Mouse (Mus musculus) CH12F3 (cell line): Measurements from ENCODE around the gene Krt23.

Source experiments
- in situ Hi-C: fragments of 300-500 bp; cut with MboI; formaldehyde crosslinking; loops from 2 replicates; pipeline ENCODE4 v1.14.3; 2020; ENCODE audit warnings: low sequenced_read_pairs

Krt23 gene

GRCm38 (mm10) chr11:99492733-99493573 is at the start of gene Krt23:
Krt23 (minus strand) TSS chr11:99493137.
- in situ Hi-C loops, result no loop called here

GRCm38 (mm10) chr11:99539721-99540120 is 46.8 kb upstream of the Krt23 start:
- in situ Hi-C loops, result no loop called here

- in situ Hi-C loops, result no loop called here
These were observed 28.4 kb upstream of the Krt23 start, which contains the start of gene Krt39 for GRCm38 (mm10) chr11:99521288-99521860. Krt39 (minus strand) TSS chr11:99521338.

DNA sequence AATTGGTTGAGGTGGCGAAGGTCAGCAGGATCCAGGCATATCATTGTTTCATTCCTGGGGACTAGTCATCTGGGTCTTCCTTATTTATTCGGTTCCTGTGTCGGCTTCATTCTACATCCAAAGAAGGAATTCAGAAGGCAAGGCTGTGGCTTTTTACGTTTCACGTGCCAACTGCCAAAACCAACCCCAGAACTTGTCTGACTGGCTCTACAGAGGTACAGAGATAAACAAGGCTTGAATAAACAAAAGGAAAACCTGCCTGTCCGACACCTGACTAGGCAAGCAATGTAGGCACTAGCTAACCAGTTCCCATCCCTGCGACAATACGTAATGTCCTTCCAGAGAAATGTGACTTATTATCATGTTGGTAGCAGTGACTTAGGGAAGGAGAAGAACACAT is 21.2 kb upstream of the Krt23 start:
- in situ Hi-C loops, result no loop called here

GRCm38 (mm10) chr11:99500095-99500805 is 7.3 kb upstream of the Krt23 start:
- in situ Hi-C loops, result no loop called here

- in situ Hi-C loops, result no loop called here
These were observed 3.5 kb upstream of the Krt23 start for GRCm38 (mm10) chr11:99496460-99496859.

DNA sequence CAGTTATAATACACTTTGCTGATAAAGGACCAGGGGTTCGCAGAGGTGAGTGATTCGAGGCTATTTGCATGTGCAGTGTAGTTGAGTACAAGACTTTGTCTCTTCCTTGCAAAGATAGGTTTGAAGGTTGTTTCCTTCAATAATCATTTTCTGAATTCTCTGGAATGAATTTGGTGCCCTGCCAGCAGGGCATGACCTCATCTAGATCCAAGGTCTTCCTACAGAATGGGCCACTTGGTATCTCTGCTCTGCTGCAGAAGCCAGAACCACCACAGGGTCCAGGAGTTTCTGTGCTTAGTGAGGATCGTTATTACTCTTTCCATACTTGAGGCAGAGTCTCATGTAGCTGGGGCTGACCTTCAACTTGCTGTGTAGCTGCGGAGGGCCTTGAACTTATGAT is 1.8 kb upstream of the Krt23 start:
- in situ Hi-C loops, result no loop called here

- in situ Hi-C loops, result no loop called here
These were observed 575 bp upstream of the Krt23 start for GRCm38 (mm10) chr11:99493574-99493850.

GRCm38 (mm10) chr11:99491040-99491439 is 1.9 kb downstream of the Krt23 start:
- in situ Hi-C loops, result no loop called here

GRCm38 (mm10) chr11:99490624-99491023 is 2.3 kb downstream of the Krt23 start:
- in situ Hi-C loops, result no loop called here

DNA sequence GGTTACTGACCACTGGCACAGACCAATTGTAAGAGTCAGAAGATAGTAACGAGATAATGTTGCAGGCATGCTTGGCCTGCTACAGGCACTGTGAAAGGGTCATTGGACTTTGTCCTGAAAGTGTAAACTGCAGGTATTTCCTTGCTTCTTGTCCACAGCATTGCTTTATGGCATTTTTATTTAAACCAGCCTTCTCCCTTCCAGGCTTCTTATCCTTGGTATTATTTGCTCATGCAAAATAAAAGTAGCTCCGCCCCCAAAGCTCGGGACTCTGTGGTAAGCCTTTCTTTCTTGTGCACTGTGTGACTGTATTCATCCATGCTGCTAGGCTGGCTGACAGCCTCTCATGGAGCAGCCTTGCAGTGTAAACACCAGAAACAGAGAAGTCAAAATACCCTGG is 3.7 kb downstream of the Krt23 start:
- in situ Hi-C loops, result no loop called here

DNA sequence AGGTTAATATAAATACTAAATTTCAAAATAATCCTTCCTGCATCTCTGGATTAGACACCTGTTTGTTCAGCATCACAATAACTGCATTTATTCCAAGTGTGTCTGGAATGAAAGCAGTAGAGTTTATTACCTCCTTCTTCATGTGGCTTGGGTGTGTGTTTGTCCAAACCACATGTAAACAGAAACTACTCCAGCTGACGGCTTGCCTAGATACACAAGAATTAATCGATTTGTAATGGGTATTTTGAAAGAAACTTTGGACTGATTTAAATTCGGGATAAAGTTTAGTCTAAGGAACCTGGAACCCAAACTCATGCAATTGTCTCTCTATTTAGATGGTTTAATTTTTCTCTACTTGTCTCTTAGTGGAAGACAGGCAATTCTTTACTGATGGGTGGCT is 18.0 kb downstream of the Krt23 start:
- in situ Hi-C loops, result no loop called here

DNA sequence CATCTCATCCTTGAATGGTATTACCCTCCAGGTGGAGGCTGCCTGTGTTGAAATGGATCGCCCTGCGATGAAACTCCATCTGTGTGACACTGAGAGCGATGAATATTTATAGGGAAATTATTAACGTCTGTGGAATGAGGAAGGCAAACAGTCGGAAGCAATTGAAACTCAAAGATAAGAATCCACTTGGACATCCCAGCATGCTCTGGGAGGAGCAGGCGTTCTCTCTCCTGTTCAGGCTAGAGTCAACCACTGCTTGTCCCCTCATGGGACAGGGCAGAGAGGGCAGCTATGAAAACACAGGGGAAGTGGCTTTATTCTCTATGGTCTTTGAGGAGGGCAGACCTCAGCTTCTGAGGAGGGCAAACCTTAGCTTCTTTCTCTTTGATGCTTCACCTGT is 19.5 kb downstream of the Krt23 start:
- in situ Hi-C loops, result no loop called here

- in situ Hi-C loops, result no loop called here
These were observed 20.5 kb downstream of the Krt23 start for GRCm38 (mm10) chr11:99472405-99472804.

DNA sequence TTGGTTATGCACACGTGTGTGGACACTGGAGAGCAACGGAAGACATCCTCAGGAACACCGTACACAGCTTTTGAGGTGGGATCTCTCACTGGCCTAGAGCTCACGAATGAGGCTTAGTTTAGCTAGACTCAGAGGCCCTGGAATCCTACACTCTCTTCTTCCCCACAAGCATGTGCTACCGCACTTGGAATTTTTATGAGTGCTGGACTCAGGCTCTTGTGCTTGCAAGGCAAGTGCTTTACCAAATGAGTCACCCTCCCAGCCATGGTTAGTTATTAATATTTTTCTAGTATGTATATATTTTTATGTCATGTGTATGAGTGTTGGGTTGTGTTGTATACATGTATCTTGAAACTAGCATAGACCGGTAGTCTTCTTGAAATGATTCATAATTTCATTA is 21.0 kb downstream of the Krt23 start:
- in situ Hi-C loops, result no loop called here

GRCm38 (mm10) chr11:99469228-99469627 is 23.7 kb downstream of the Krt23 start:
- in situ Hi-C loops, result loop anchor here (10.0 kb wide), 1 partner anchor 826 kb away; no protein-coding TSS in a partner anchor

- in situ Hi-C loops, result loop anchor here (10.0 kb wide), 1 partner anchor 826 kb away; no protein-coding TSS in a partner anchor
These were observed 24.4 kb downstream of the Krt23 start for GRCm38 (mm10) chr11:99468566-99468965.

DNA sequence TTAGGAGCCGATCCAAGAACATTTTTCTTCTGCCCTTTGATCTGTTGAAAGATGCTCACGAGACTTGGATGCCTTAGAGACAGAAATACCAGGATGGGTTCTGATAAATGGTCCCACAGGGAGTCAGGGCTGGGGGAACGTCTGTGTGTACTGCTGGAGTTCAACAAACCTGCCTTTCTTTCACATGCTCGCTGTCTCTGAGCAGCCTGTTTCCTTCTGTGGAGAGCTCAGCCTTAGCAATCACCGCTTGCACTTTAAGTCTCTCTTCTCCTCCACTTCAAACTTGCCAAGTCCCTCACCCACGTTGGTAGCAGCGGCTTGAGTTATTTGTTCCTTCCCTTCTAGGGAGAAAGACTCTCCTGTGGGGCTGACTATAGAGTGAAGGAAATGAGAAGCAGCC is 26.6 kb downstream of the Krt23 start:
- in situ Hi-C loops, result loop anchor here (10.0 kb wide), 1 partner anchor 828 kb away; no protein-coding TSS in a partner anchor

- in situ Hi-C loops, result loop anchor here (10.0 kb wide), 1 partner anchor 830 kb away; no protein-coding TSS in a partner anchor
These were observed 28.1 kb downstream of the Krt23 start for GRCm38 (mm10) chr11:99464836-99465235.

GRCm38 (mm10) chr11:99463155-99463554 is 29.8 kb downstream of the Krt23 start:
- in situ Hi-C loops, result loop anchor here (10.0 kb wide), 1 partner anchor 832 kb away; no protein-coding TSS in a partner anchor

DNA sequence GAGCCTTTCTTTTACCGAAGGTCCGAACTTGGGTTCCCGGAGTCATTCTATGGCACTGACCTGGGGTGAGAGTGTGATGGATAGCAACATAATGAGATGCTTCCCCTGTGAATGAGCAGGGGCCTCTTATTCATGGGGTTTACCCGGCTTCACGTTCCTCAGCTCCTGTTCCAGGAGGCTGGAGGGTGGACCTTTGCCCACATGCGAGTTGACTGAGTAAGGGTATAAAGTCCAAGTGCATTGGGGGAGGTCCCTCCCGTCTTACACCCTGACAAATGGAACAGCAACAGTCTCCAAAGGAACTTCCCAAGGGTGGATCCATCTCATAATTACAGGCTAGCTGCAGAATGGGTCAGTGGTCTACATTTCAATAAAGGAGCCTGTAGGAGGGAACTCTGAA is 31.2 kb downstream of the Krt23 start:
- in situ Hi-C loops, result loop anchor here (10.0 kb wide), 1 partner anchor 833 kb away; no protein-coding TSS in a partner anchor

- in situ Hi-C loops, result no loop called here
These were observed 34.0 kb downstream of the Krt23 start for GRCm38 (mm10) chr11:99458887-99459286.
